In the genomic region with DNA sequence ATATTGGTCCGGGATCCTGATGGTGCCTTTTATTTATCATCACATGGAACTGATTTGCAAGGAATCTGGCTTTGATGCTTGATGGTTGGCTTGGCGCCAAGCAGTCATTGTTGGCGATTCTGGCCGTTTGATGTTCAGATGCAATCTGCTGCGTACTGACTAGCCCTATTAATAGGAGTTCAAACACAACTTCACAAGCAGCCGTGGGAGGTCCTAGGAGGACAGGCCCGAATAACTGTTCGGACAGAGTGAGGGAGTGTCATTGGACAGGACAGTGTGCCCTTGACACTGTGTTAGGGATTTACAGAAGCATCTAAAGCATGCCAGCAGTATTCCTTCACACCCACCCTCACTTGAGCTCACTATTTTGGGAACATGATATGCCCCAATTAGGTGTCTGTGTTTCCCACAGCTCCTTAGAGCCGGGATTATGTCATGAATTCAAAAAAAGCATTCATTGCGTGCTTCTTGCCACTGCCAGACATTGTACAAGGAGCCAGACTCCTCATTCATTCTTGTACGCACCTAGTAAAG, we compare ENCODE assay signal across 8 mouse cellular contexts. TPM values are rescaled to one million over a fixed set of nuclear protein-coding genes. Genes with fewer than 3 reads are reported as not detected.
DNase-seq lines count a peak whose midpoint lies in the region; ATAC-seq and TF ChIP-seq lines count a peak whose summit lies in the region.

No protein-coding gene starts in this region.

- no peak overlapping the region for H3K4me2 ChIP-seq in forebrain, postnatal 0 days (ENCODE audit: low read depth)
- no peak overlapping the region for H3K4me2 ChIP-seq in hindbrain, postnatal 0 days (ENCODE audit: low read depth, low read length)
- H3K4me2 ChIP-seq in midbrain, postnatal 0 days (ENCODE audit: low read depth, low read length, poor library complexity, severe bottlenecking), result no peak overlapping the region

- intact Hi-C loops in left cerebral cortex, postnatal 14 days (cut with DNase I), result no loop called here
- intact Hi-C loops in left cerebral cortex, postnatal 36 days (cut with DNase I), result no loop called here

- no peak for TF ChIP-seq CTCF in forebrain, postnatal 0 days (IDR thresholded peaks at IDR 0.05; ENCODE audit: low read depth)
- no peak for TF ChIP-seq CTCF in hindbrain, postnatal 0 days (IDR thresholded peaks at IDR 0.05; ENCODE audit: low read depth)
- no peak for TF ChIP-seq CTCF in midbrain, postnatal 0 days (IDR thresholded peaks at IDR 0.05)

- no peaks in the 10 kb centered on the region for H3K36me3 ChIP-seq in forebrain, postnatal 0 days (ENCODE audit: insufficient read depth)
- H3K36me3 ChIP-seq in hindbrain, postnatal 0 days (ENCODE audit: insufficient read depth, low read length), result no peaks in the 10 kb centered on the region
- H3K36me3 ChIP-seq in midbrain, postnatal 0 days (ENCODE audit: insufficient read depth, low read length), result no peaks in the 10 kb centered on the region

- H3K9me3 ChIP-seq in forebrain, postnatal 0 days (ENCODE audit: low read length), result no peaks in the 10 kb centered on the region
- no peaks in the 10 kb centered on the region for H3K9me3 ChIP-seq in hindbrain, postnatal 0 days (ENCODE audit: low read length)
- H3K9me3 ChIP-seq in midbrain, postnatal 0 days (ENCODE audit: low read length), result no peaks in the 10 kb centered on the region

- H3K9ac ChIP-seq in forebrain, postnatal 0 days, result no peak overlapping the region
- no peak overlapping the region for H3K9ac ChIP-seq in hindbrain, postnatal 0 days (replicated peaks; ENCODE audit: low read length)
- no peak overlapping the region for H3K9ac ChIP-seq in midbrain, postnatal 0 days (replicated peaks; ENCODE audit: low read length, poor library complexity, severe bottlenecking)

- no peak overlapping the region for H3K27ac ChIP-seq in forebrain, postnatal 0 days (ENCODE audit: low read depth, low read length)
- no peak overlapping the region for H3K27ac ChIP-seq in hindbrain, postnatal 0 days
- no peak overlapping the region for H3K27ac ChIP-seq in midbrain, postnatal 0 days (ENCODE audit: low read depth, low read length)

- H3K27me3 ChIP-seq in forebrain, postnatal 0 days (ENCODE audit: insufficient read depth, low read length), result no peaks in the 10 kb centered on the region
- H3K27me3 ChIP-seq in hindbrain, postnatal 0 days (ENCODE audit: insufficient read depth, low read length), result no peaks in the 10 kb centered on the region
- no peaks in the 10 kb centered on the region for H3K27me3 ChIP-seq in midbrain, postnatal 0 days (ENCODE audit: insufficient read depth, low read length)

- WGBS in forebrain, postnatal 0 days, result 11% methylated on average over 11 of the region's 11 CpGs
- WGBS in hindbrain, postnatal 0 days, result 30% methylated on average over 11 of the region's 11 CpGs
- WGBS in midbrain, postnatal 0 days, result 31% methylated on average over 11 of the region's 11 CpGs

- peak; percentile 50 for ATAC-seq in forebrain, postnatal 0 days
- peak; percentile 56; the same call in 1 of the 2 replicates for ATAC-seq in hindbrain, postnatal 0 days
- ATAC-seq in midbrain, postnatal 0 days (ENCODE audit: low FRiP score), result peak; percentile 47; the same call in 1 of the 2 replicates
- ATAC-seq in CD4-positive, CD25-positive, alpha-beta regulatory T cell, adult 4 months, result no peak

- no peaks in the 10 kb centered on the region for H3K4me1 ChIP-seq in forebrain, postnatal 0 days (ENCODE audit: insufficient read depth)
- H3K4me1 ChIP-seq in hindbrain, postnatal 0 days (ENCODE audit: insufficient read depth, low read length), result peaks cover 4% of the 10 kb centered on the region; the same call in 1 of the 2 replicates
- H3K4me1 ChIP-seq in midbrain, postnatal 0 days (ENCODE audit: insufficient read depth, low read length), result no peaks in the 10 kb centered on the region

- no peak overlapping the region for H3K4me3 ChIP-seq in forebrain, postnatal 0 days (ENCODE audit: low read depth, low read length)
- H3K4me3 ChIP-seq in hindbrain, postnatal 0 days (ENCODE audit: low read length), result no peak overlapping the region
- H3K4me3 ChIP-seq in midbrain, postnatal 0 days (ENCODE audit: low read depth, low read length), result no peak overlapping the region

- peak; percentile 29 to 36 for DNase-seq in left cerebral cortex, postnatal 14 days (ENCODE audit: low spot score in 2 of 2)
- DNase-seq in left cerebral cortex, postnatal 36 days (ENCODE audit: low spot score in 2 of 2), result no peak
- DNase-seq in forebrain, postnatal 0 days, result peak; percentile 46
- DNase-seq in hindbrain, postnatal 0 days (ENCODE audit: low spot score), result peak; percentile 40
- peak; percentile 27 for DNase-seq in midbrain, postnatal 0 days (ENCODE audit: low spot score)
- DNase-seq in yolk sac, embryonic 10.5 days (ENCODE audit: low spot score), result no peak
- DNase-seq in cerebellum, adult 9-10 months, result no peak

RNA-seq across cellular contexts. Expression of a gene that starts 23.0 kb away (rescaled TPM):
- 10 to 100 TPM; 79.8 to 86.9 TPM for total RNA-seq in left cerebral cortex, postnatal 14 days (2021)
- 100 to 1,000 TPM in 1 of 2 experiments, 10 to 100 TPM in 1; 87.4 to 104 TPM for total RNA-seq in left cerebral cortex, postnatal 36 days (2021)
- total RNA-seq in forebrain, postnatal 0 days (2014; rRNA removed), result 31.2 and 38.7 TPM in 2 replicates
- polyA plus RNA-seq in forebrain, postnatal 0 days (2015; fragmentation: Nextera tagmentation; extraction: Ambion mirVana), result 25.9 and 31.7 TPM in 2 replicates
- 61.1 and 61.6 TPM in 2 replicates for total RNA-seq in hindbrain, postnatal 0 days (2014; rRNA removed)
- polyA plus RNA-seq in hindbrain, postnatal 0 days (2015; fragmentation: Nextera tagmentation; extraction: Ambion mirVana), result 40.9 and 46.9 TPM in 2 replicates
- total RNA-seq in midbrain, postnatal 0 days (2014; rRNA removed), result 42.1 and 56.7 TPM in 2 replicates
- polyA plus RNA-seq in midbrain, postnatal 0 days (2015; fragmentation: Nextera tagmentation; extraction: Ambion mirVana), result 32.9 and 34.2 TPM in 2 replicates
- polyA plus RNA-seq in CD4-positive, CD25-positive, alpha-beta regulatory T cell, adult 4 months (2017; shearing (Covaris generic)), result 100 to 1,000 TPM; 195 to 238 TPM

Comparison
In these comparisons a context has a peak if more than half of its experiments do, and no peak if none do; other contexts are left out.
1. DNase-seq: peak in left cerebral cortex, postnatal 14 days (2 of 2), forebrain, postnatal 0 days (single experiment), hindbrain, postnatal 0 days (single experiment) and midbrain, postnatal 0 days (single experiment); none in left cerebral cortex, postnatal 36 days (0 of 2), yolk sac, embryonic 10.5 days (single experiment) and cerebellum, adult 9-10 months (single experiment).